Mouse (Mus musculus) kidney, postnatal 14 days (tissue): ENCODE results near the gene 6030408B16Rik.
A peak's percentile ranks its signal among the peaks of the same experiment; 100 is the strongest.

Experiments
- DNase-seq: peaks from one replicate; pipeline ENCODE4 v3.0.0; 2022; ENCODE audit warnings: mixed read lengths

The 6030408B16Rik gene

DNA sequence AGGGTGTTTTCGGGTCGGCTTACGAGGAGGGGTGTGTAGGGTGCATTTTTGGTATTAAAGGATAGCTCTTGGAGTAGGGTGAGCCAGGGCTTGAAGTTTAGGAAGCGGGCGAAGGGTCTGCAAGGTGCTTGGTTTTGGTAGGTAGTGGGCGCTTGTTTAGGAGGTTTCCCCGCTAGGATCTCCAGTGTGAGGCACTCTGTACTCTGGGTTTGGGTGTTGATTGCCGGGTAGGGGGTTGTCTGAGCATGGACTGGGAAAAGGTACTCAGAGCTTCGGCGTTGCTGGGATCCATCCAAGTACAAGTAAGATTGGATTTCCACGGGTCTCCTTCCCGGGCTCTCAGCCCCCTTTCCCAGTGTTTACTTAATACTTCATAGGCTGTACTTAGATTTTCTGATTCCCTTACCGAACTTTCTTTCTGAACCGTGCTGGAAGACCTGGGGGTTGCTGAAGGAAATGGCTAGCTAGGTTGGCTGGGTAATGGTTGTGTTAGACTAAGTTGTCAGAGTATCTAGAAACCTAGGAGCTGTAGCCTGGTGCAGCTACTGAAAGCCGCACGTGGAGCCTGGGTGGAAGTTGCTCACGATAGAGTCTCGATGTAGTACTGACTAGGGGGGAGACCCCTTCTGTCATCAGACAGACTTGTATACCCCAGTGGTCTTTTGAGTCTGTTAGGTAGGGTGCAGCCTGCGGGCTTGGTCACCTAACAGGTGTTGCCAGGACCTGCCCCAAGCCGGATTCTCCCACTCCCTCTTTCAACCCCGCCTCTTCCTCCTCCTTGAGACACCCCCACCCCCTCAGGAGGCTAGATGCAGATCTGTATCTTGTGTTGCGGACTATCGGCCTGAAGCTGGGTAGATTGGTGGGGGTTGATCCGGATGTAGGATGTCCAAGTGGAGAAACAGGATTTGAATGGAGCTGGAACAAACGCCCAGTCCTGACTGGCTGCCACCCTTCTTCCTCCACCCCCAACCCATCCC is 25.7 kb upstream of the 6030408B16Rik start:
- DNase-seq, result peak; percentile 57

DNA sequence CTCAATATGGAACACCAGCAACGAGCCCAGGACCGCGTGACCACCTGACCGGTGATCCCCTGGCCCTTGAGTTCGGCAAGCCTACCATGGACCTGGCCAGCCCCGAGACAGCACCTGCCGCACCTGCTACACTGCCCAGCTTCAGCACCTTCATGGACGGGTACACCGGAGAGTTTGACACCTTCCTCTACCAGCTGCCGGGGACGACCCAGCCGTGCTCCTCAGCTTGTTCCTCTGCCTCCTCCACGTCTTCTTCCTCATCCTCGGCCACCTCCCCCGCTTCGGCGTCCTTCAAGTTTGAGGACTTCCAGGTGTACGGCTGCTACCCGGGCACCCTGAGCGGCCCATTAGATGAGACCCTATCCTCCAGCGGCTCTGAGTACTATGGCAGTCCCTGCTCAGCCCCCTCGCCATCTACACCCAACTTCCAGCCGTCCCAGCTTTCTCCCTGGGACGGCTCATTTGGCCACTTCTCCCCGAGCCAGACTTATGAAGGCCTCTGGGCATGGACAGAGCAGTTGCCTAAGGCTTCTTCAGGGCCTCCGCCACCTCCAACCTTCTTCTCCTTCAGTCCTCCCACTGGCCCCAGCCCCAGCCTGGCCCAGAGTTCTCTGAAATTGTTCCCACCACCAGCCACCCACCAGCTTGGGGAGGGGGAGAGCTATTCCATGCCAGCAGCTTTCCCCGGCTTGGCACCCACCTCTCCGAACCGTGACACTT is 22.8 kb upstream of the 6030408B16Rik start:
- DNase-seq, result no peak

DNA sequence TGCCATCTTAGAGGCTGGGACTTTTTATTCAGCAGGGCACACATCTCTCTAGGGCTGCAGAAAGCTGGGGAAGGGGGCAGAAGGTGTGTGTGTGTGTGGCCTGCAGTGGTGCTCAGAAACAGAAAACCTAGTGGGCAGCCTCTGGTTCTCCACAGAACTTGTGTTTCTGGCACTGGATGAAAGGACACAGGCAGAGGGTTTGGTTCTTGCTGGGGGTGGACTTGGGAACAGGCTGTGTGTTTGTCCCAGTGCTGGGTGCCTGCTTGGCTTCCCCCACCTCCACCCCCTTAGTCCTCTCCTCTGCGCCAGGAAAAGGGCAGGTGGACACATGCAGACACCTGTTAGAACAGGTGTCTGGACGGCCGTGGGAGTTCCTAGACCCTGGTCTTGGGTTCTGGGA is 21.9 kb upstream of the 6030408B16Rik start:
- no peak for DNase-seq

DNA sequence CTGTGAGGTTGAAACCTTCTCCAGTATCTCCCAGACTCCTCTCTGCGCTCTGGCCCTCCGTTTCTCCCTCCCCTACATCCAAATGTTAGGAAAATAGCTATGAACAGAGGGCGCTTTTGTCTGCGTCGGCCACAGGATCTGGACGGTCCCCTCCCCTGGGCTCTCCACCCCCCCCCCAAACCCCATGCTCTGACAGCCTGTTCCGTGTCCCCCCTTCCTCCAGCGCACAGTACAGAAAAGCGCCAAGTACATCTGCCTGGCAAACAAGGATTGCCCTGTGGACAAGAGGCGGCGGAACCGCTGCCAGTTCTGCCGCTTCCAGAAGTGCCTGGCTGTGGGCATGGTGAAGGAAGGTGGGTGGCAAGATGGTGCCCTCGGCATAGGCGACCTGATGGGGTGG is 21.5 kb upstream of the 6030408B16Rik start:
- DNase-seq, result no peak

DNA sequence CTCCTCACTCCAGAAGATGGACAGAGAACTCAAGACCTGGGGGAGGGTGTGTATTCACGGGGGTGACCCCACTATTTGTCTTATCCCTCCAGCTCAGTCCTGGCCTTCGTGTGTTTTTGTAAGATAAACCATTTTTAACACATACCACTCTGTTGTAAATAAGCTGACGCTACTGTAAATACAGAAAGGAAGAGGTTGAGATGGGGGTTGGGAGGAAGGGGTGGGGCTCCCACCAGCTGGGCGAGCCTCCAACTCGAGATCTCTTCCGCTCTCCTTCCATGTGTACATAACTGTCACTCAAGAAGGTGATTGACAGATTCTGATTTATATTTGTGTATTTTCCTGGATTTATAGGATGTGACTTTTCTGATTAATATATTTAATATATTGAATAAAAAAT is 18.6 kb upstream of the 6030408B16Rik start:
- DNase-seq, result no peak

DNA sequence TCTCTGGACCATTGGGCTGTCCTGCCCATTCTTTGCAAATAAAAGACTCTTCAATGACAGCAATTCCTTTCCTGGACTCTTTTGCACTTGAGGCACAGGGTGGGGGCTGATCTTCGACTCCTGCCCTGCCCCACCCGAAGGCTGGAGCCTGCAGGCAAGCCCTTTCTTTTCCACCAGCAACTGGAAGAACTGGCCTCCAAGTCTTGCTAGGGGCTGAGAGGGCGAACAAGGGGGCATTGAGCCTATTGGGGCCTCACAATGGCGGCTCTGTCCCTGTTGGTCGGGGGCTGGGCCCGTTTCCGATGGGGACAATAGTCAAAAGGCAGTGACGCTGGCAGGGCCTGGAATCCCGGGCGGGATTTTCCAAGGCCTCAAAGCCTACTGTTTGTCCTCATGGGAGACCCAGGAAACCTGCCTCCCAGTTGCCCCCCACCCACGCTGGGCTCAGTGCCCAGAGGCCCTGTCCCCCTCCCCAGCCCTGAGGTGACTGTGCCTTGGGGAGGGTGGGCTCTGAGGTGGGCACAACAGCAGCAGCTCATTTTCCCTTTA is 15.6 kb upstream of the 6030408B16Rik start:
- no peak for DNase-seq

DNA sequence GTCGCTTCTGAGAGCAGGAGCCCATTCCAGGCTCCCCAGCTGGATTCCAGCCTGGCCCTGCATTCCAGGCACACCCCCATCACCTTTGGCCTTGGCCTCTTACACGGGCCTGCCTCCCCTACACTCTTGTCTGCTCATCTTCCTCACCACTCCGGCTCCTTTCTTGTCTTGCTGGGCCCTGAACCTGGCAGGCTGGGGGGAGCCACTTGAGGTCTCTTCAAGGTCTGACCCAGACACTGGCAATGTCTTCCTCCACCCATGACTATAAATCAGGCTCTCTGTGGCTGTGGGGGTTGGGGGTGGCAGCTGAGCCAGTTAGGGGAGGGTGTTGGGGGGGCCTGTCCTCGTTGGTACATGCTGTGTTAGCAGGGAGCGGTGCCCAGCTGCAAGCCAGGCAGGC is 14.4 kb upstream of the 6030408B16Rik start:
- no peak for DNase-seq

DNA sequence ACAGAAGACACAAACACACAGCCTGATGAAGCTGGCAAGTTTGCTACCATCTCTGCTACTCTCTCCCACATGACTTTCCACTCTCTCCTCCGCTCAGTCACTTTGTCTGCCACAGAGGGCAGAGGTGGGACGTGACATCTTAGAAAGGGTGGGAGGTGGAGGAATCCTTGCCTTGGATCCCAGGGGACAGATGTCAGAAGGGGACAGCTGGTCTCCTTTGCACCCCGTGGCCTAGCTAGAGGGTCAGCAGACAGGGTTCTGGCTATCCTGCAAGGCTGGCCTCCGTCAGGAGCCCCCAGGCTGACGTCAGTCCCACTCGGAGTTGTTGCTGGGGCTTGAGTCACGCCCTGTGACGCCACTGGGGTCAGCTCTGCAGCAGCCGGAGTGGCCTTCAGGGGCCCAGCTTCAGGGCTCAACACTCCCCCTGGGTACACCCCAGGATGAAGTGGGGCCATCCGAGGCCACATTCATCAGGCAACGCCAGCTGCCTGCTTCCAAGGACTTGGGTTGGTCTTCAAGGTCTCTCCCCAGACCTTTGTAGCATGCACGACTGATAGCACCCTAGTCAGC is 13.5 kb upstream of the 6030408B16Rik start:
- DNase-seq, result peak; percentile 34

DNA sequence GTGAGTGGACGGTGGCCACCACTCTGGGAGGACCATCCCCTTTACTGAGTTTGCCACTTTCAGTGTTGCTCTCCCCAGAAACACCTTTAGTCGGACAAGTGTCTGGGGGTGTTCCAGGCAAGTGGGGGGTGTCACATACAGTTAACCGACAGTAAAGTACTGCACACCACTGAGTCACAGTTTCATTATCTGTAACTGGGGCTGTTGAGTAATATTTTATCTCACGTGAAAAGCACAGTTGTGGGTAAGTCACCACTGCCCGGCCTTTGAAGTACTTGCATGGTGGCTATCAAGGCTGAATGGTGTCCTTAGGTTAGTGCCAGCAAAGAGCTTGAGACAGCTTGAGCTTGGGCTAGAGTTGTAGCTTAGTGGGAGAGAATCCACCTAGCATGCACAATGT is 10.5 kb upstream of the 6030408B16Rik start:
- DNase-seq, result no peak

DNA sequence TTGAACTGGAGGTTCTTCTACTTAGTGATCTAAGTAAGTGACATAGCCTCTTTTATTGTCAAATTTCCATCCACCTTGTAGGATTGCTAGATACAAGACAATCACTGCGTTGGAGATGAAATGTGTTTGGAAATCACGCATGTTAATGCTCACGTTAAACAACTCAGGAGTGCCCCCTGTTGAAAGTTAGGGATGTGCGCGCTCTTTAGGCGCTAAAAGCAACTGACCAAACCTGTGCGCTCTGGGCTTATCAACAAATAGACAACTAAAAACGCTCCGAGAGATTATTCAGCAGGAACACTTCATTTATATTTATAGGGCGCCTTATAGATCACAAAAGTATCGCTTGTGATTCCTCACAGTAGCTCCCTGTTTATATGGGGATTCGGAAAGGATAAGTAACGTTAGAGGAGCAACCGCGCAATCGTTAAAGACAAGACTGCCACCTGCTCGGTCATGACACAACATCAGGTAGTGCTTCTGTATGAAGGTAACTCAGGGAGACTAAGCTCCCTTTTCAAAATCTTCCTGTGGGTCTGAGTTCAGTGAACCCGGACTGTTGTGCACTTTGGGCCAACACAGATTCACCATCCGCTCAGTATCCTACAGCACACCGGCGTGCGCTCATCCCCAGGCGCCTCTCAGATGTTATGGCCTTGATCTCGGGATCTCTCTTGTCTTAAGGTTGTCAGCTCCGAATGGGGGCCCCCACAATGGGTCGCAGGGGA is 9.7 kb upstream of the 6030408B16Rik start:
- DNase-seq, result peak; percentile 75

DNA sequence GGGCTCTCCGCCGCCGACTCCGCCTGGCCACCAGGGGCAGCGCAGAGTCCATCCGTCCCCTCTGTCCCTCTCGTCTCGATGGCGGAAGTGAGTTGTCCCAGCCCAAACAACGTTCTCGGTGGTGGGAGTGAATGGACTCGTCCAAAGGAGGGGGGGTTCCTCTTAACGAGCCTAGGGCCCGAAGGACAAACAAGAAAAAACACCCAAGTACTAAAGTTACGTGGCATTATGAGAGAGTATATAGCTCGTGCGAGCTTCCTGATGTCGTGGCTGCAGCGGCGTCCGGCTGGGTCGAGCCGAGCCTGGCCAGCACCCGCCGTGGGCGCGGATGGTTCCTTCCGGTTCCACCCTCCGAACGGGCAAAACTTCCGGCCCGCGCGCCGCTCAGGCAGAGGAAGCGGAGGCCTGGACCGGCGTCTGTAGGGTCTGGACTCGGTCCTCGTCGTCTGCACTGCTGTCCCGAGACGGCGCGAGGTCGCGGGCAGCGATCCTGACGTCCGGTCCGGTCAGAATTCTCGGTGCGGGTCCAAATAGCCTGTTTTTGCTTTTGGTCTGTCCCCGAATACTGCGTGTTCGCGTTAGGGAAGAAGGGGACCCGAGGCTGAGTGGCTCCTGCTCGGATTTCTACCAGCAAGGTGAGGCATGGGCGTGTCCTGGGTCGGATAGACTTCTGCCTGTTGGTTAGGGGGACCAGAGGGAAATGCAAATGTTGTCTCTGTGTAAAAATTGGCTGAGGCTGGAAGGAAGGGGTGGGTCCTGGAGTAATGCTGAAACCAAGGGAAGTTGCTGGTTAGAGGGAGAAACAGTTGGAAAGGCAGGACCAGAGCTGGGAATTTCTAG is 8.9 kb upstream of the 6030408B16Rik start, which contains the start of gene Atg101:
Gene Atg101 (plus strand): TSS at position 362 of the 840 bp plus-strand sequence.
- peak; percentile 92 for DNase-seq

DNA sequence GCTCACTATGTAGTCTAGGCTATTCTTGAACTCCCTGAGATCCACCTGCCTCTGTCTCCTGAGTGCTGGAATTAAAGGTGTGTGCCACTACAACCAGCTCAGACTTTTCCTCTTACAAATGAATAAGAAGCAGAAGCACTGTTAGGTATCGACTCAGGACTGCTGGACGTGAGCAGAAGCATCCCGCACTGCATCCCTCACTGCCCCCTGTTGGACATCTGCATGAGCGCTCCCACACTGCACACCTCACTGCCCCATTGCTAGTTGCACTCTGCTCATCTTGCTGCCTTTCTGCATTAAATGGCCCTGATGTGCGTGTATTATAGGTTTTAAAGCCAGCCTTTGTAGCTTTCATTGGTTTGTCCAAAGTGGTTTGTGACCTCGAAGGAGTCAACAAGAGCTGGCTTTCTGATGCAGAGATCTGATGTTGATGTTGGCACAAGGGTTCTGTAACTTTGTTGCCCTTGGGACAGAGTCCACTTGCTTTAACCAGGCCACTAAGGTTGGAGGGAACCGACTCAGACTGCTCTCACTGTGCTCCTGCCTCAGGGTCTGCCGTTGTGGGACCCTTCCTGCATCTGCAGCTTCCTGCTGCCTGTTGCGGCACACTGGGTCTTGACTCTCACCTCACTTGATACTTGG is 6.8 kb upstream of the 6030408B16Rik start:
- DNase-seq, result peak; percentile 37

DNA sequence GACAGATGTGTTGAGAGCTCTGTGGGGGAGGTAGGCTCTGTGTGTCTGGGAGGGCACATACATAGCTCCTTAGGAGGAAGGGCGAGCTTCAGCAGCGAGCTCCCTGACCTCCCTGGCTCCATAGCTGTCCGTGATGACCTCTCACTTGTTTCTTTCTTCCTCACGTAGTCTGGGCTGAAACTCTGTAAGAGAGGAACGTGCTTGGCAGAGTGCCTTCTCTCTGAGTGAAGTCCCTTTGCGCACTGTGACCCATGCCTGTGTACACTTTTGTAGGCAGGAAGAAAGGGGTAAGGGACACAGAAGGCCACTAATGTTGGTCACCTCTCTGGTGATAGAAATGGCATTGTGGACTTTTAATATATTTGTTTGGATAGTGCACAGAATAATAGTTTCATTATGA is 5.7 kb upstream of the 6030408B16Rik start:
- DNase-seq, result no peak

DNA sequence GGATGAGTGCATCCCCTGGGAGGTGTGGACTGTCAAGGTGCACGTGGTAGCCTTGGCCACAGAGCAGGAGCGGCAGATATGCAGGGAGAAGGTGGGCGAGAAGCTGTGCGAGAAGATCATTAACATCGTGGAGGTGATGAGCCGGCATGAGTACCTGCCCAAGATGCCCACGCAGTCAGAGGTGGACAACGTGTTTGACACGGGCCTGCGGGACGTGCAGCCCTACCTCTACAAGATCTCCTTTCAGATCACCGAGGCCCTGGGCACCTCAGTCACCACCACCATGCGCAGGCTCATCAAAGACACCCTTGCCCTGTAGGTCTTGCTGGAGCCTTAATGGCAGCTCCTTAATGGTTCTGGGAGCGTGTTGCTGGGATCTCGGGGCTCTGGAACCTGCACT is 2.7 kb upstream of the 6030408B16Rik start:
- no peak for DNase-seq

DNA sequence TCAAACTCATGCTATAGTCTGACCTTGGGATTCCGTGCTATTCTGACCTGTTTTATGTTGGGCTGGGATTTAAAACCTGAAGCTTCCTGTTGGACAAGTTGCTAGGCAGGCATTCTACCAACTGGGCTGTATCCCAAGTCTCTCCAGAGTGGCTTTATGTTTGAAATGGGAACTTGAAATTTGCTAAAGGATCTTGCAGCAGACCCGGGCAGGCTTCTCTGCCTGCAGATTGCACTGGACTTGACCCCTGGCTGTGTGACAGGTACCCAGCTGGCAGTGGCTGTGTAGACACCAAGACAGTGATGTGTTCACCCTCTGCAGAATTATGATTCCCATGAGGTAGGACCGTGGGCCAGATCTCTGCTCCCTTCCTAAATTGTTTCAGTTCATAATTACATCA is 1.0 kb upstream of the 6030408B16Rik start:
- no peak for DNase-seq

DNA sequence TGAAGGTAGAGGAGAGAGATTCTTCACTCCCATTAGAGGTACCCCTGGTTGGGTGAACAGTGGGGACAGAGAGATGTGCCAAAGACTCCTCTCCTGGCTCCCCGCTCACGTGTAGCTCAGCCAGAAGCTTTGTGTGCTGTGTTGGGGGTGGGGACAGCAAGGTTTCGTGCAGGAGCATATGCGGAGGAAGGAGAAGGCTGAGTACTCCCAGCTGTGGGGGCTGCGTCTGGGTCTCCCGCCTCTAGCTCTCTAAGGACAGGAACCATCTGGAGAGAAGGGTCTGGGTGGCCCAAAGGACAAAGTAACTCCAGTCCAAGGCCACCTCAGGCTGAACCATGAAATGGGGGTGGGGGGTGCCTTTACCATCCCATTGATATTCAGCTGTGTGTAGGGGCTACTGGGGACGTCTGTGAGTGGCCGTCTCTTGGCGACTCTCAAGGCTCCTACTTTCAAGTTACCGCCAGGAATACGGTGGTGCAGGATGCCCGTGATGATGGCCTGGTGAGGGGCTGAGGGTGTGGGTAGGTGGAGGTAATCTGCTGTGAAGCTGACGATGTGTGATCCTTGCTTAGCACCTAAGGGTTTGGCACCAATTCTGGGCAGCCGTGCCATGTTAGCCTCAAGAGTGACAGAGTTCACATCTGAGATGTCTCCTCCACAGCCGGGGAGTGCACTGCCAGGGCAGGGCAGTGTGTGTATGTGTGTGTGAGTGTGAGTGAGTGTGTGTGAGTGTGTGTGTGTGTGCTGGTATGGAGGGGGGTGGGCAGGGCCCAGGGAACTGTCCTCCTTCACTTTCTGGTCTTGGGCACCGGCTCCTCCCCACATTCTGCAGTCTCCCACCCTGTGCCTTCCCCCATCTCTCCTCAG is 1.2 kb downstream of the 6030408B16Rik start:
- DNase-seq, result peak; percentile 48

DNA sequence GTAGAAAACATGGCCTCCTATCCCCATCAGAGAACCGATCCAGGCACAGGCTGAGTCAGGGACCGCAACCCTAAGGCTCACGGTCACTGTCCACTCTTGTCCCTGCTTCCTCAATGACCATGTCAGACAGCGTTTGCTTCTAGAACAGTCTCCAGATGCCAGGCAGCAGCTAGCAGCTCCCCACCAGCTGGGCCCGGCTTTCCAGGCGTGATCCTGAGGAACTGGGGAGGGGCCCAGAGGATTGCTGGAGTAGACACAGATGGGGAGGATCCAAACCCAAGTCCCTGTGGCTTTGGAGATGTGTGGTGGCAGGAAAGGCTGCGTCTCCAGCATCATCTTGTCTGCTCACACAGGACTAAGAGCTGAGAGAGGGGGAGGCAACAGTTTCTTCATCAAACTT is 2.1 kb downstream of the 6030408B16Rik start:
- DNase-seq, result peak; percentile 34

DNA sequence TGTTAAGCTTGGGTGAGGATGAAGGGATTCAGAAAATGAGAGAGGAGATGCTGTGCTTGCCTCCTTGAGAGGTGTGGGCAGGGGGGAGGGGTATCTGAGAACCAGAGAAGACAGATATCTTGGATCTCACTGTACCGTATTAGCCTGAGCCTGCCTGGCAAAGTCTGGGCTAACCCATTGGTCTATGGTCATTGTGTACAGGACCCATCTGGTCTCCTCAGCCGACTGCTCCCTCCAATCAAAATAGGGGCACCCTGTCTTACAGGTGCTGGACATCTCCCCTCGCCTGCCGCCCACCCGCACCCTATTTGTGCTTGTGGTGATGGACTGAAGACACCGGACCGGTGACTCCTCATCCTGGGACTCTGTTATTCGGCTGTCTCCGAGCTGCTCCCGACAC is 2.6 kb downstream of the 6030408B16Rik start:
- no peak for DNase-seq

DNA sequence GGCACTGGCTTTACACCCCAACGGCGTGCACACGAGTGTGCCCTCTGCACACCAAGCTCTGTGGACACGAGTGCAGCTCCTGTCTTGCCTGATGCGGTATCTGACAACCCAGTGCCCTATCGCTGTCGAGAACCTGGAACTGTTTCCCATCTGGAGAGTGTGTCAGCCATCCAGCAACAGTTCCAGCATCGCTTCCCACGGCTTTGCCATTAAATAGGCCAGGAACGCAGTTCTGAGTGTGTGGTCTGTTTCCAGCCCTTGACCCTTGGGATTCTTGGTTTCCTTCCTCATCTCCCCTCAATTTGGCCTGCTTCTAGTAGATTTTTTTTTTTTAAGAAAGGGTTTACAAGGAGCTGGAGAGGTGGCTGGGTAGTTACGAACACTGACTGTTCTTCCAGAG is 3.1 kb downstream of the 6030408B16Rik start:
- no peak for DNase-seq

DNA sequence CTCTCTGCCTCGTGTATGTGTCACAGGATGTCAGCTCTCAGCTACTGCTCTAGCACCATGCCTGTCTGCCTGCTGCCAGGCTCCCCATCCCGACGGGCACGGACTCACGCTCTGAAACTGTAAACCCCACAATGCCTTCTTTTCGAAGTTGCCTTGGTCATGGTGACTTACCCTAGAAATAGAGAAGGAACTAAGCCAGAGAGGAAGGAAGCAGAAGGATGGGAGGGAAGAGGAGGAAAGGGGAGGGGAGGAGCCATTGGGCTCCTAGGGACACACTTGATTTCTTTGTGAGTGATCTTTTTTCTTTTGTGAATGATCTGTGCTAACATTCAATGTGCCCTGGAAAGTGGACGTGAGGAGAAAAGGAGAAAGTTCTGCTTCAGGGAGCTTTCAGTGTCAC is 5.0 kb downstream of the 6030408B16Rik start:
- DNase-seq, result no peak
